Mouse (Mus musculus): Measurements from ENCODE around the gene Alg9. TPM values are rescaled to one million over a fixed set of nuclear protein-coding genes. Genes with fewer than 3 reads are reported as not detected.

Alg9 gene
- polyA plus RNA-seq, 1 experiment from 2014 or later = 63.1 TPM

GRCm38 (mm10) chr9:50884741-50885599, 110.2 kb downstream of the Alg9 start:
- no peak overlapping the region for H3K27ac ChIP-seq
- ATAC-seq (replicated peaks) = no peak
- no peaks in the 10 kb centered on the region for H3K27me3 ChIP-seq (replicated peaks)
- 74% methylated on average over 10 of the region's 10 CpGs for WGBS
- H3K36me3 ChIP-seq (replicated peaks) = peaks cover 4% of the 10 kb centered on the region; the same call in 1 of the 2 replicates
- no peak overlapping the region for H3K9ac ChIP-seq
- H3K4me1 ChIP-seq = 0 out of 2 replicates have a peak, but pooled peaks cover 8% of the 10 kb centered on the region
- H3K4me3 ChIP-seq = no peak overlapping the region
- H3K9me3 ChIP-seq = no peaks in the 10 kb centered on the region
- no peak overlapping the region for H3K4me2 ChIP-seq

DNA sequence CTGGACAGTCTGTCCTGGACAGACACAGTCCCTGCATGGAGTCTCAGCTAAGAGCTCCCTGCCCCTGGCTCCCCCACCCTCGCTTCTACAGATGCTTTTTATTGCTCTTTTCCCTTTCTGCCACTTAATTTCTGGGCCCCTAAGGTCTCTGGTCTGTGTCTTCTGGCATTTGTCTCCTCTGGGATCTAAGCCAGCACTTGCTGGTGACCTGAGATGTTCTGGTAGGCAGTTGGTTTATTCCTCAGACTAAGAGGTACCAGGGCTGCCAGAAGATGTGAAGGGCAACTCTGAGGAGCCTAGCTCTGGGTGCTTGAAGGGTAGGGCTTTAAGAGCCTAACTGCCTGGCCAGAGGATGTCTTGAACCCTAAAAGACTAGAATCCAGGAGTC, 110.8 kb downstream of the Alg9 start:
- no peak overlapping the region for H3K27ac ChIP-seq

DNA sequence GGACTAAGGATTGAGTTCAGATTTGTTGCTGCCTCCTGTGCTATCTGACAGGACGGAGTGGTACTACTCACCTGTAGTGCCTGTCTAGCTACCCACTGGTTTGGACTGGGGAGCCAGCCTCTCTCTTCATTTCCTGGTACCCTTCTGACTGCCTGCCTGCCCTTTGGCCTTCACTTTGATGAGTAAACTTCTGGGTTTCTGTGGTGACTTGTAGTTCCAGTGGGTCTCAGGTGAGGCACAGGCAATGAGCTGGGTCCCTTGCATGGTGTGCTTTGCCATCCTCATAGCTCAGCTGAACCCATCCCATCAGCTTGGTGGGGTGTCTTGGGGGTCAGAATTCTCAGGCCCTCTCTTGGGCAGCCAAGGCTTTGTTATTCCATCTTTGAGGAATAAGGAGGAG, 112.1 kb downstream of the Alg9 start:
- no peak for ATAC-seq (replicated peaks)
- H3K27me3 ChIP-seq (replicated peaks) = no peaks in the 10 kb centered on the region
- H3K36me3 ChIP-seq (replicated peaks) = no peaks in the 10 kb centered on the region
- no peak overlapping the region for H3K4me2 ChIP-seq
- no peaks in the 10 kb centered on the region for H3K9me3 ChIP-seq
- no peak overlapping the region for H3K4me3 ChIP-seq
- WGBS = 100% methylated on average over 1 of the region's 1 CpGs
- no peak overlapping the region for H3K9ac ChIP-seq
- H3K4me1 ChIP-seq = 0 out of 2 replicates have a peak, but pooled peaks cover 8% of the 10 kb centered on the region
- no peak overlapping the region for H3K27ac ChIP-seq

More for the DNA sequence above, 110.8 kb downstream of the Alg9 start:
- Histone ChIP-seq H3K27me3 (replicated peaks) (no peaks in the 10 kb centered on the region), H3K4me3 (no peak overlapping the region), H3K4me1 (0 out of 2 replicates have a peak, but pooled peaks cover 8% of the 10 kb centered on the region), H3K36me3 (replicated peaks) (no peaks in the 10 kb centered on the region), H3K9ac (no peak overlapping the region), H3K4me2 (no peak overlapping the region), H3K9me3 (no peaks in the 10 kb centered on the region)
- 67% methylated on average over 1 of the region's 1 CpGs for WGBS
- ATAC-seq (replicated peaks) = no peak

GRCm38 (mm10) chr9:50887351-50887750, 112.5 kb downstream of the Alg9 start:
- H3K27me3 ChIP-seq (replicated peaks) = no peaks in the 10 kb centered on the region
- WGBS = 25% methylated on average over 4 of the region's 4 CpGs
- H3K4me1 ChIP-seq = 0 out of 2 replicates have a peak, but pooled peaks cover 8% of the 10 kb centered on the region
- no peaks in the 10 kb centered on the region for H3K9me3 ChIP-seq
- no peak overlapping the region for H3K27ac ChIP-seq
- H3K4me2 ChIP-seq = no peak overlapping the region
- H3K4me3 ChIP-seq = no peak overlapping the region
- H3K36me3 ChIP-seq (replicated peaks) = no peaks in the 10 kb centered on the region
- H3K9ac ChIP-seq = no peak overlapping the region
- ATAC-seq (replicated peaks) = no peak

- Histone ChIP-seq H3K4me2 (no peak overlapping the region), H3K9me3 (no peaks in the 10 kb centered on the region), H3K4me3 (no peak overlapping the region), H3K27ac (no peak overlapping the region), H3K27me3 (replicated peaks) (no peaks in the 10 kb centered on the region), H3K36me3 (replicated peaks) (no peaks in the 10 kb centered on the region), H3K9ac (no peak overlapping the region), H3K4me1 (0 out of 2 replicates have a peak, but pooled peaks cover 8% of the 10 kb centered on the region)
- ATAC-seq (replicated peaks) = no peak
- WGBS = 81% methylated on average over 6 of the region's 6 CpGs
Measured at GRCm38 (mm10) chr9:50889211-50889610, 114.4 kb downstream of the Alg9 start.

GRCm38 (mm10) chr9:50889964-50890363, 115.1 kb downstream of the Alg9 start:
- Histone ChIP-seq H3K9me3 (no peaks in the 10 kb centered on the region), H3K27me3 (replicated peaks) (no peaks in the 10 kb centered on the region), H3K36me3 (replicated peaks) (no peaks in the 10 kb centered on the region; the same call in 1 of the 2 replicates), H3K4me2 (no peak overlapping the region), H3K4me1 (0 out of 2 replicates have a peak, but pooled peaks cover 8% of the 10 kb centered on the region), H3K9ac (no peak overlapping the region), H3K4me3 (no peak overlapping the region), H3K27ac (no peak overlapping the region)
- no peak for ATAC-seq (replicated peaks)
- 82% methylated on average over 4 of the region's 4 CpGs for WGBS

DNA sequence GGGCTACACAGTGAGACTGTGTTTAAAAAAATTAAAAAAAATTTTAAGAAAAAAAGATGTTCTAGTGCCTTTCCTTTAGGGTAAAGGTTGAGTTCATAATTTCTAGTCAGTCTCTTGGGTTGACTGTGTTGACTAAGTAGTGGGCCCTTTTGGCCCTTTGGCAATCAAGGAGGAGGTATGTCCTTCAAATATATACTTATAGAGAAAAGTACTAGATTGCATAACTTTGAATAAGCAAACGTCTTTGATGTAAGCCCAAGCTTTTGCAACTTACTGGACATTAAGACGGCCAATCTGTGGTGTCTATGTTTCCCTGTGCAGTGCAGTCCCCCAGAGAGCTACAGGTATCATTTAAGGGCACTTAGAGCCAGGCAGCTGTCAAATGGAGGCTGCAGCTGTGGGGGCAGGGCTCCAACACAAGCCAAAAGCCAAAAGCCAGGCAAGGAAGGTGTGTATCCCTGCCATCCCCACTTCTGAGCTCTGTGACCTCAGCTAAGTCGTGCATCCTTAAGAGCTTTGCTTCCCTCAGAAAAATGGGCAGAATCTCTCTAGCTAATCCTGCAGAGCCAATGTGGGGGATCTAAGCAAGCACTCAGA, 115.8 kb downstream of the Alg9 start:
- Histone ChIP-seq H3K4me3 (no peak overlapping the region), H3K4me2 (no peak overlapping the region), H3K4me1 (0 out of 2 replicates have a peak, but pooled peaks cover 2% of the 10 kb centered on the region), H3K36me3 (replicated peaks) (no peaks in the 10 kb centered on the region; the same call in 1 of the 2 replicates), H3K9me3 (no peaks in the 10 kb centered on the region), H3K27ac (no peak overlapping the region), H3K27me3 (replicated peaks) (no peaks in the 10 kb centered on the region), H3K9ac (no peak overlapping the region)
- no peak for ATAC-seq (replicated peaks)
- WGBS = 85% methylated on average over 3 of the region's 3 CpGs

Other genes with a start within 250 kb of the Alg9 start
- gene Pts, start 246.3 kb upstream of the Alg9 start, polyA plus RNA-seq (2015; fragmentation: Nextera tagmentation; extraction: Ambion mirVana) = 106 and 111 TPM in 2 replicates
- 19.3 and 19.6 TPM in 2 replicates for gene Il18, start 220.2 kb upstream of the Alg9 start, polyA plus RNA-seq (2015; fragmentation: Nextera tagmentation; extraction: Ambion mirVana)
- gene Bco2, start 219.8 kb upstream of the Alg9 start, polyA plus RNA-seq (2015; fragmentation: Nextera tagmentation; extraction: Ambion mirVana) = 0.31 and 0.45 TPM in 2 replicates
- gene Tex12, start 213.7 kb upstream of the Alg9 start, polyA plus RNA-seq (2015; fragmentation: Nextera tagmentation; extraction: Ambion mirVana) = 0.18 and 0.26 TPM in 2 replicates
- gene Sdhd, start 171.2 kb upstream of the Alg9 start, polyA plus RNA-seq (2015; fragmentation: Nextera tagmentation; extraction: Ambion mirVana) = 232 and 244 TPM in 2 replicates
- gene Timm8b, start 171.1 kb upstream of the Alg9 start, polyA plus RNA-seq (2015; fragmentation: Nextera tagmentation; extraction: Ambion mirVana) = 322 and 333 TPM in 2 replicates
- 4.7 and 5.6 TPM in 2 replicates for gene Pih1d2, start 157.7 kb upstream of the Alg9 start, polyA plus RNA-seq (2015; fragmentation: Nextera tagmentation; extraction: Ambion mirVana)
- 20.0 and 20.3 TPM in 2 replicates for gene Nkapd1, start 157.6 kb upstream of the Alg9 start, polyA plus RNA-seq (2015; fragmentation: Nextera tagmentation; extraction: Ambion mirVana)
- 43.9 and 51.9 TPM in 2 replicates for gene Dlat, start 115.2 kb upstream of the Alg9 start, polyA plus RNA-seq (2015; fragmentation: Nextera tagmentation; extraction: Ambion mirVana)
- 33.0 and 37.9 TPM in 2 replicates for gene Dixdc1, start 35.5 kb upstream of the Alg9 start, polyA plus RNA-seq (2015; fragmentation: Nextera tagmentation; extraction: Ambion mirVana)
- 1.5 and 2.3 TPM in 2 replicates for gene 2310030G06Rik, start 28.5 kb upstream of the Alg9 start, polyA plus RNA-seq (2015; fragmentation: Nextera tagmentation; extraction: Ambion mirVana)
- gene Cryab, start 23.7 kb upstream of the Alg9 start, polyA plus RNA-seq (2015; fragmentation: Nextera tagmentation; extraction: Ambion mirVana) = 10.7 and 11.8 TPM in 2 replicates
- 0.87 and 1.1 TPM in 2 replicates for gene Hspb2, start 22.7 kb upstream of the Alg9 start, polyA plus RNA-seq (2015; fragmentation: Nextera tagmentation; extraction: Ambion mirVana)
- gene Fdxacb1, start 6.8 kb upstream of the Alg9 start, polyA plus RNA-seq (2015; fragmentation: Nextera tagmentation; extraction: Ambion mirVana) = 12.0 and 12.3 TPM in 2 replicates
- gene 1110032A03Rik, start 501 bp downstream of the Alg9 start, polyA plus RNA-seq (2015; fragmentation: Nextera tagmentation; extraction: Ambion mirVana) = 52.3 TPM in 2 replicates
- 41.6 and 42.5 TPM in 2 replicates for gene Ppp2r1b, start 70.3 kb downstream of the Alg9 start, polyA plus RNA-seq (2015; fragmentation: Nextera tagmentation; extraction: Ambion mirVana)
- 17.1 and 19.8 TPM in 2 replicates for gene Sik2, start 234.1 kb downstream of the Alg9 start, polyA plus RNA-seq (2015; fragmentation: Nextera tagmentation; extraction: Ambion mirVana)